Mouse (Mus musculus) adipocyte (in vitro differentiated cells): ENCODE data around the gene Ptgds.

Experiments
- DNase-seq: peaks from one replicate; pipeline ENCODE4 v3.0.0-alpha.2; 2016; ENCODE audit warnings: low spot score

Gene Ptgds

DNA sequence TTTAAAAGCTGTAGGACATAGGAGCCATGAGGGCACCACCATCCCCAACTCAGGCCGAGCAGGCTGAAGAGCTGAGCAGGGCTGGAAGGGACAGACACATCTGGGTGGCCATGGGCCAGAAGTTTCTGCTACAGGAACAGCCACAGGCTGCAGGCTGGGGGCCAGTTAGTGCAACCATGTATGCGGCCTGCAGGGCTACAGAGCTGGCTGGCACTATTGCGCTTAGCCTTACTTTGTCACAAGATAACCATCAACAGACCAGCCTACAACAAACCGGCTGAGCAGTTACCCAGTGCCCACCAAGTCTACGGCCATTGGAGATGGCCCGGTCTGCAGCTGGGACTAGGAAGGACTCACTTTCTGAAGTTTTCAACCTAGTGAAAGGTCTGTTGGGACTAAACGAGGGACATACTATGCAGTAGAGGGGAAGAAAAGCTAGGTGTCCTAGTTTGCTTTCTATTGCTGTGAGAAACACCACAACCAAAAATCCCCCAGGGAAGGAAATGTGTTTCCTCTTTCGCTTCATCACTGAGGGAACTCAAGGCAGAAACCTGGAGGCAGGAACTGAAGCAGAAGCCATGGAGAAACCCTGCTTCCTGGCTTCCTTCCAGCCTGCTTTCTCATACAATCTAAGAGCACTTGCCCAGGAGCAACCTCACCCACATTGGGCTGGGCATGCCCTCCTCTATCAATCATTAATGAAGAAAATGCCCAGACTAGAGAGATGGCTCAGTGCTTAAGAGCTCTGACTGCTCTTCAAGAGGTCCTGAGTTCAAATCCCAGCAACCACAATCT lies 18.8 kb downstream of the Ptgds start:
- no peak for DNase-seq

DNA sequence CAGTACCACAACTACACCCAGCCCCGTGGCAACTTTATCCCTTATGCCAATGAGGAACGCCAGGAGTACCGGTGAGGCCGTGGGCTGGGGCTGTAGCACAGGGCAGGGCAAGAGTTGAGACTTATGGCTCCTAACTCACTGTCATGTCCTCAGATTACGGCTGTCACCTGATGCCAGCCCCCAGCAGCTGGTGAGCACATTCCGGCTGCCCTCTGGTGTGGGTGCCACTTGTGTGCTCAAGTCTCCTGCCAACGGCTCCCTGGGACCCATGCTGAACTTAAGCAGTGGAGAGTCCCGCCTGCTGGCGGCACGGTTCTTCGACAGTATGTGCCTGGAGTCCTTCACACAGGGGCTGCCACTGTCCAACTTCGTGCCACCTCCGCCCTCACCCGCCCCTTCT lies 27.2 kb downstream of the Ptgds start:
- no peak for DNase-seq

- DNase-seq, result no peak
Observed at GRCm38 (mm10) chr2:25441067-25441466, 28.8 kb downstream of the Ptgds start.

GRCm38 (mm10) chr2:25436286-25436820 lies 33.5 kb downstream of the Ptgds start:
- no peak for DNase-seq

DNA sequence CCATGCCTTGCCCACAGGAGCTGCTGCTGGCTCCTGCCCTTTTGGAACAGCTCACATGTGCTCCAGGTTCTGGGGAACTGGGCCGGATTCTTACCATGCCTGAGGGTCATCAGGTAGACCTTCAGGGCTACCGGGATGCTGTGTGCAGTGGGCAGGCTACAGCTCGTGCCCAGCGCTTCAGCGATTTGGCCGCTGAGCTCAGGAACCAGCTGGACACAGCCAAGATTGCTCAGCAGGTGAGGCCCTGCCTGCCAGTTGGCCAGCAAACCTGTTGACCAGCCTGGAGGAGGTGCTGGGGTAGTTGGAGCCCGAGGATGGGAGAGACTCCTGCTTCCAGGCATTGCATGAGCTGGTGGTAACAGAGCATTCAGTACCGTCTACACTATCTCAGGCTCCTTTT lies 35.6 kb downstream of the Ptgds start:
- DNase-seq, result no peak

- no peak for DNase-seq
Observed at GRCm38 (mm10) chr2:25433101-25433500, 36.7 kb downstream of the Ptgds start.

DNA sequence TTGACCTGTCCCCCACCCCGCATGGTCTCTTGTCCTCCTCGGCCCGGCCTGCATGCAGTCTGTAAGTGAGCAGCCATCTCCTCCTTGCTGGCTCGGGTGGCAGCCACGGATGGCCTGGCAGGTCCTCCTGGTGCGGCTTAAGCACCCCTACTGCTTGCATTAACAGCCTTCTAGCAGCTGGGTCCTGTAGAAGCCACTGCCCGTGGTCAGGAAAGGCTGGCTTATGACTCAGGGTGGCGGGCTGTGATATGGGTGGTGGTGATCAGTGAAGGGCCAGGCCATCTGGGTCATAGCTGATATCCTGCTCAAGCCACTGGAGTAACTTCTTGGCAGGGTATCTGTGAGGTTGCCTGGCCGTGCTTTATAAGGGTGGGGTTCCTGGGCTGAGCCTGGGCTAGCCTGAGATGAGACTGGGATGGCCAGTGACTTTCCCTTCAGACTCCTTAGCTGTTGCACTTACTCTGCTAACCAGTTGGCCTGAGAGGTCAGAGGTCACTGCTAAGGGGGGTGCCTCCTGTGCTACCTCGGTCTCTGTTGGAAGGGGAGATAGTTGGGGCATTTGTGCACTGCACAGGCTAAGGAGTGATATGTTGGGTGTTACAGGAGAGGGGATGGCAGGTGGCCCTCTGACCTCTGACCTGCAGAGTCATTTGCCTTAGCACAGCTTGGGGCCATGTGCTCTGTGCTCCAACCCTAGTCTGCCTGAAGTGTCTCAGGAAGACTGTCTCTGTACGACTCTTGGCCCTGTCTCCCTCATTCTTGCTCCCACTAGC lies 37.3 kb downstream of the Ptgds start:
- DNase-seq, result no peak

DNA sequence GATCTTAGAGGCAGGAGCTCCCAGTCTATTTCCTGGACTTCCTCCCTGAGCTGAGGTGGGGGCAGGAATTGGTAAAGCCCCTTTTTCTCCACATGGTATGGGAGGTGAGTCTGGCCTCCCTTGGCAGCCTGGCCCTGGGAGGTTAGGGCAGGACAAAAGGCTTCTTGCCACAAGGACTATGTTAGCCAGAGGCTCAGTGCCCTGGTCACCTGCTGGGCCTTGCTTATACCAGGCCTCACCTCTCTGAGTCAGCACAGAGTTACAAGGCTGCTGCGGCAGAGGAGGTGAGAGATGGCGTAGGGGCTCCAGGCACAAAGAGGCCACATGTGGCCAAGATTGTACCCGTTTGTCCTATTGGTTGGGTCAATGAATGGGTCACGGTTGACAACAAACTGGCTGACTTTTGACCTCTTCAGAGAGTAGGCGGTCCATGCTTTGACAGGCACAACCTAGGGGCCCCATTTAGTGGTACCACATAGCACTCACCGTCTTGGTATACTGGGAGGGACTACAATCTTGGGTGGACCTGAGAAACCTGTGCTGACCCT lies 38.5 kb downstream of the Ptgds start:
- DNase-seq, result no peak

DNA sequence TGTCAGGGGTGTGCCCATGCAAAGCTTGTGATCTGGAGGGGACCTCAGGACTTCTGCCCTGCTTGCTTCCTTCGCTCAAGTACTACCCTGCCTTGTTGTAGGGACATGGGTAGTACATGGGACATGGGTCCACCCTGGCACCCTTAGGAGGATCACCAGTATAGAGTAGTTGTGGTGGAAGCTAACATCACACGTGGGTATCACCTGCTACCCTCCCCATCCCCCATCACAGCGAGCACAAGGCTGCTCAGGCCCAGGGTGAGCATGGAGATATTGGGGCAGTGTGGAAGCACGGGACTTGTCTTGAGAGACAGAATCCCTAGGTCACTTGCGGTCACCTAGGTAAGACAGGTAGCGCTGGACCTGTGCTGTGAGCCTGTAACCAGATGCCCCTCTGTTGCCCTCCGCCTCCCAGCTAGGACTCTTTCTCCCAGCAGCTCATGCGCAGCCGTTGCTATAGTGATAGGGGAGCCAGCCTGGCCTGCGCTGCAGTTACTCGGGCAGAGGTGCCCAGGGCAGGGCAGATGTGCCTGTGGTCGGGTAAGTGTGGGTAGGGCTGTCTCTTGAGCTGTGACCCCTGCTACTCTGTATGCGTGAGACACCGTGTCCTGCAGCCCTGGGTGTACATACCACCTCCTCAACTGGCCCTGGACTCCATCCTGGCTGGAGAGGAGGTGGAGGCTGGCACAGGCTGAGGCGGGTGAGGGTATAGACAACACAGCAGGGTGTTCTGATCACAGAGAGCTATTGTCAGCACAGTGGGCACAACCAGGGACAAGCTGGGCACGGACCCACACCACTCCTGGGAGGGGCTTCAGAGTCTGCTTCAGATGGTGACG lies 39.2 kb downstream of the Ptgds start:
- DNase-seq, result no peak

DNA sequence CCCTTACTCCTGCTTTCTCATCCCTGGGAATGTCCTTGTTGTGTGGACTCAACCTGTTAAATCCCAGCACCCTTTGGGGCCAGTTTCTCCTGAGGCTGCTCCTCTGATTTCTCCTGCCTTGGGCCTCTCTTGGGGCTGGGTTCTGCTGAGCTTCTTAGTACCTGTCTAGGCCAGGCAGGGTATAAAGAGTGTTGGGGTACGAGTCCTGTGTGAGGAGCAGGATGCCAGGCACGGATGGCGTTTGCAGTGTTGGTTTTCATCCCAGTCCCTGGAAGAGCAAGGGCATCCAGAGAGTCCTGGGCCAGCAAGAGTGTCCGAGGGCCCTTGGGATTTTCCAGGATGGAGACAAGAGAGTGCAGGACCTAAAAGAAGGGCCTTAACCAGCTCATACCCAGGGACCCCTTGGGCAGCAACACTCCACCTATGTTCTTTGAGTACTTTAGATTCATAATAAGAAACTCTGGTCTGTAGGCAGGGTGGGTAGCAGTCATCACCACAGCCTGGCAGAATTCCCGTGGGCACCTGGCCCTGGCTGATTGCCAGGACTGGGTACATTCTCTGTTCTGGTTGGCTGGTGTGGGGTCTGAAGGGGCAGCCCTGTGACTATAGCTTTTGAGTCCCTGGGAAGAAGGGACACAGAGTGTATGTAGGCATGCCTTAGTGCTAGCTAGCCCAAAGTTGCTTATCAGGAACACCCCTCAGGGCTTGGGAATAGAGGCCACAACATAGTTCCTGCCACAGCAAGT lies 40.2 kb downstream of the Ptgds start:
- DNase-seq, result no peak

GRCm38 (mm10) chr2:25428442-25429236 lies 41.2 kb downstream of the Ptgds start, which contains the start of gene Abca2:
Abca2 (plus strand) TSS chr2:25428703.
- peak; percentile 83 for DNase-seq

DNA sequence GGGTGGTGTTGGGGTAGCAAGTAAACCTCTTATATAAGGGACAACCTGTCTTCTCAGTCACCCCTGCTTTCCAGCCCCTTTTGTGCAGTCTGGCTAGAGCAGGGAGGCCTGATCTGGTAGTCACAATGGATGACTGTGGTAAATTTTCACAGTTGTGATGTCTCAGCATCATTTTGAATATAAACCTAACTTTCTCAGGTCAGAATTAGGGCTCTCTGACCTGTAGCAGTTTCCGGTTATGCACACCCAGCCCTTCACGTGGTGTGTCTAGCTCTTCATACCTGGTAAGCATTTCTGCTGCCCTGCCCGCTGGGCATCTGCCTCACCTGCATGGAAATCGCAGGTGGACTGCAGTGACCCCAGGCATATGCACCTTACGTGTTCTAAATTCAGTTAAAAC lies 42.6 kb downstream of the Ptgds start:
- DNase-seq, result no peak

GRCm38 (mm10) chr2:25426721-25427191 lies 43.1 kb downstream of the Ptgds start:
- peak; percentile 84 for DNase-seq

DNA sequence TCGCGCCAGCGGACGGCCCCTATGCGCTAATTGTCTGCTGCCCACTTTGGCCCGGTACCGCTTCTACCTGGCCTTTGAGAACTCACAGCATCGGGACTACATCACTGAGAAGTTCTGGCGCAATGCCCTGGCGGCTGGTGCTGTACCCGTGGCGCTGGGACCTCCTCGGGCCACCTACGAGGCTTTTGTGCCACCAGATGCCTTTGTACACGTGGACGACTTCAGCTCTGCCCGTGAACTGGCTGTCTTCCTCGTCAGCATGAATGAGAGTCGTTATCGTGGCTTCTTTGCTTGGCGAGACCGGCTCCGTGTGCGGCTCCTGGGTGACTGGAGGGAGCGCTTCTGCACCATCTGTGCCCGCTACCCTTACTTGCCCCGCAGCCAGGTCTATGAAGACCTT lies 44.4 kb downstream of the Ptgds start:
- no peak for DNase-seq

DNA sequence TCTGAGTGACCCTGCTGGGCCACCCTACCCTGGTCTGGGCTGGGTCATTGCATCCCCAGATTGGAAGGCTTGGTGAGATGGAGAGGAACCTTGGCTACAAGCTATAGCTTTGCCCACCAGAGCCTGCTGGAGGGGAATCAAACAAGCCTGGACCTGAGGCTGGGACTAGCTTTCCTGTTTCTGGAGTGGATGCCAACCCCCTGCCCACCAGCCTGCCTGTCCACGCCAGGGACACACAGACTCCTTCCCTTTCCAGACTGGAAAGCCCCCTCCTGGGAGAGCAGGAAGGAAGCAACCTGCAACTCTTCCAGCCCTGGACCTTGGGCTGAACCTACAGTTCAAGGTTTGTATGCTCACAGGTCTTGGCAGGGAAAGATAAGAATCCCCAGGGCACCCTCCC lies 46.2 kb downstream of the Ptgds start:
- no peak for DNase-seq

DNA sequence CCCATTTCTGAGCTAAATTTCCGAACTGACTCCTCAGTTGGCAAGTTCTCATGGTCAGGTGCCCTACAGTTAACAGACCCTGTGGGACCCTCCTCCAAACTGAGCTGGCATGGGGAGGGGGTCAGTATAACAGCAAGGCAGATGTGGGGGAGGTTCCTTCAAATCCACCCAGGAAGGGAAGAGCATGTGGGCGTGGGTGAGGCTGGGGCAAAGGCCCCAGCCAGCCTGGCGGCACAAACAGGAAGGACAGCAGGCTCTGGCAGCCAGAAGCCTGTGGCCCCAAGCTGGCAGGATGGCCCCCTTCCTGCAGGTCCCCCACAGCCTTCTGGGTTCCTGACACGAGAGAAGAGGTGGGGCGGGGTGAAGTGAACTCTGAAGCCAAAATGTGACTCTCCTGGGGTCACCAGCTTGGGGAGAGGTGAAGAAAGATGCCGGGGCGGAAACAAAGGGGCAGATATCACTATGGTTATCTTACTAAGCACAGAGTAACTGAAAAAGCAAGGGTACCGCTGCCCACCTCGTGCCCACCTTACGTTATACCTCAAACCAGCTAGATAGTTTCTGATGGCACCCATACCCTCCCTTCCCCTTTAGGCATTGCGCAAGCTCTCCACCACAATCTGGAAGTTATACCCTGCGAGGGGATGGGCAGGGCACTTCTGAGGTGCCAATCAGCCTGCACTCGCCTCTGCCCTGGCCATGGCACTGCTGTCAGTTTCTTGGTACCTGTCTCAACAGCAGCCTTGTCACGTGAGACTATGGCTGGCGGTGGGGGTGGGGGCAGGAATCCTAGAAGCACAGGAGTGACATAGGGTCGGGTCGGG lies 47.0 kb downstream of the Ptgds start, which contains the start of gene Fut7:
Fut7 (plus strand) TSS at position 681 of the 824 bp plus-strand sequence.
- DNase-seq, result no peak

DNA sequence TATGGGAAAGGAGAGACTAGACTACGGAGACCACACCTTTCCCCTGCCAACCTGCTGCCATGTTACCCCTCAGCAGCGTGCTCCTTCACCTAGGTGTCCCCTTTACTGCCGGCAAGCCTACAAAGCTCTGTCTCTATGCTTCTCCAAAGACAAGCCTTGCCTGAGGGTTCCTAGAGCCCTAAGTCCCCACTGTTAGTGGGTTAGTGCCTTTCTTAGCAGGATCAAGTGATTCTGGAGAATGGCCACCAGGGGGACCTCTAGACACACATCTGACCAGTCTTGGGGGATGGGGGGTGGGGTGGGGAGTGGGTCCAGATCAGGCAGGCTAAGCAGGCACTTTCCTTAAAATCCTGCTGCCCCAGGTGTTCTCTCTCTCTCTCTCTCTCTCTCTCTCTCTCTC lies 48.0 kb downstream of the Ptgds start:
- DNase-seq, result peak; percentile 64

- DNase-seq, result peak; percentile 88
Observed at GRCm38 (mm10) chr2:25417426-25417825, 52.4 kb downstream of the Ptgds start.
